Mouse (Mus musculus): ENCODE measurements around the gene Parp3. TPM values are rescaled to one million over a fixed set of nuclear protein-coding genes. Genes with fewer than 3 reads are reported as not detected.

Parp3 gene
- 4.7 TPM for polyA plus RNA-seq (2014; fragmentation: Illumina TruSeq; extraction: RNeasy Lipid Tissue Mini Kit (QIAGEN cat#74804))

DNA sequence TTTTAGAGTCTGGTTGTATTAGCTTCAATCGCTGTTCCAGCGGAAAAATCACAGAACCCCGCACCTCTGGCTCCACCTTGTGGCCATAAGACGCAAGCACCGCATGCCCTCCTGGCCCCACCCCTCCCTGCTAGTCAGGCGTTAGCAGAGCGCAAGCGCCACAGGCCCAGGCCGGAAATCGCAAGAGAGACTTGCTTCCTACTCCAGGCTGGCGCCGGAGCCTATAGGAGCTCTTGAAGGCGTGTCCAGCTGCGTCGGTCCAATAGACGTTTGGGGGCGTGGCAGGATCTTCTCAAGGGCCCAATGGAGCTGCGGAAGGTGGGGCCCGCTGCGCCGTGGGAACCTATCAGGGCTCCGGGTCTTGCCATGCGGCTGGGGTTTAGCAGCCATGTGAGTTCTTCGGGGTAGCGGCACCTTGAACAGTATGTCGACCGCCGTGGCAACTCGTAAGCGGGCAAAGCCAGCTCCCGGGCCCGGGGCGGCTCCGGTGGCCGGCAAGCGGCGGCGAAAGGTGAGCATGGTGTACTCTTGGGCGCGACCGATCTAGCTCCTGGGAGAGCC lies at the start of gene Parp3:
Gene Parp3 (minus strand): TSS at position 26 of the 561 bp plus-strand sequence.

DNA sequence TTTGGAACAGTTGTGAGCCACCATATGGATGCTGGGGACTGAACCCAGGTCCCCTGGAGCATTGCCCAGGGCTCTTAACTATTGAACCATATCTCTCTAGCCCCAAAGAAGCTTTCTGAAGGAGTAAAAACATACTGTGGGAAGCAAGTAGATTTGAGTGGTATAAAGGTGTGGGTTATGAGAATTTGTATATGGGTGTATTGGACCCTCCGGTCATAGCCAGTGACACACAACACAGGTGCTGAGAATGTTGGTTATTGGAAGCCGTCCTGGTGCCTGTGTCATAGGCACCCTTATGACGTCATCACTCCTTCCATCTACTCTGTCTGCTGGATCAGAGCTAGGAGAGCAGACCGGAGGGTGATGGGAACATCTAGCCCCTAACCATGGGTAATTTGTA lies 37.5 kb upstream of the Parp3 start, which contains the start of gene Iqcf5:
Gene Iqcf5 (plus strand): TSS at position 301 of the 400 bp plus-strand sequence.

DNA sequence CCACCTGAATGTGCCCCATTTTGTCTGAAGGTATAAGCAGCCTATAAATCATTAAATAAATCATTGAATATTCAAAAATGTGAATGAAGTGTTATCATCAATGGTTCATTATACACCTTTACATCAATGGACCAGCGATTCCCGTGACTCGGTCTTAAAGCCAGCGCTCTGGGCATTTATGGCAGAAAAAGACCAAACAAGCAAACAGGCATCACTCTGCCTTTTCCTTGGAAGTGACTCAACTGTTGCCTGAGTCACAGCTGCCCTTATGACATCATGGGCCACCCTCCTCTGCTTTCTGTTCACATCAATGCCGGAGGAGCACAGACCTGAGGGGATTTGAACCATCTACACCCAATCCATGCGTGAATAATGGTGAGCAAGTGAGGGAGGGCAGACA lies 22.9 kb upstream of the Parp3 start, which contains the start of gene Iqcf1:
Gene Iqcf1 (plus strand): TSS at position 301 of the 400 bp plus-strand sequence.

DNA sequence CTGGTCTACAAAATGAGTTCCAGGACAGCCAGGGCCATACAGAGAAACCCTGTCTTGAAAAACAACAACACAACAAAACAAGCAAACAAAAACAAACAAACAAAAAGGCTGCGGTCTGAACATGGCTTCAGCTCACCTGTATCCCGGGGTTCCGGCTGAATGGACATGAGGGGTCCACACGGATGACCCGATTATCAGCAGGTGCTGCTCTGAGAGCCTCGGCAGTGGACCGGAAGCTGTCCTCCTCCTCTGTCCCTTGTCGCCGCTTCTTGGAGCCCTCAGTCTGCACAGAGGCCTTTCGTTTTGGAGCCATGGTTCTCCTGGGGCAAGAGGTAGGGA lies 1.1 kb downstream of the Parp3 start, which contains the start of gene Rrp9:
Gene Rrp9 (plus strand): TSS at position 301 of the 339 bp plus-strand sequence.

DNA sequence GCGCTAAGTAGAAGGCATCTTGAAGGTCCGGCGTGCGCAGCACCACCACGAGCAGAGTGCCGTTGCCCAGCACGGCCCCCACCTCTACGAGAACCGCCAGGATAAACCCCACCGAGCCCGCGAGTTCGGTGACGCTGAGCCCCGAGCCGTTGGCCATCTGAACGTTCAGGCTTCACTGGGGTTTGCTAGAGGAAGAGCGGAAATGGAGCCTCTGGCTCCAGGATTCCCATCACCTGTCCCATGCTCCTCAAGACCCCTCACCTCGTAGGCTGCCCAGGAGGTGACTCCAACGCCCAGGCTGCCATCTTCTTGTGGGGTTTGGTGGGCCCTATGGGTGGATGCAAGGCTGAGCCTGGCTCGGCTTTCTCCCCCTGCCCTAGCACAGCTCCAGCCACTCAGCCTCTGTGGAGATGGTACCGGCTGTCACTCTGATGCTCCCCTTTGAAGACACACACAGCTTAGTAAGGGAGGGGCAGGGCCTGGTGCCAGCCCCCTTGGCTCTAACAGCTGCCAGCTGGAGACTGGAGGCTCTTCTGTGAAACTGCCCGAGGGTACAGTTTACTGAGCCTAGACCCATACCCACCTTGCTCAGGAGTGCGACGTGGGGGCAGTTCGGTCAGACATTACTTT lies 11.1 kb downstream of the Parp3 start, which contains the start of gene Gpr62:
Gene Gpr62 (minus strand): TSS at position 368 of the 630 bp plus-strand sequence.

DNA sequence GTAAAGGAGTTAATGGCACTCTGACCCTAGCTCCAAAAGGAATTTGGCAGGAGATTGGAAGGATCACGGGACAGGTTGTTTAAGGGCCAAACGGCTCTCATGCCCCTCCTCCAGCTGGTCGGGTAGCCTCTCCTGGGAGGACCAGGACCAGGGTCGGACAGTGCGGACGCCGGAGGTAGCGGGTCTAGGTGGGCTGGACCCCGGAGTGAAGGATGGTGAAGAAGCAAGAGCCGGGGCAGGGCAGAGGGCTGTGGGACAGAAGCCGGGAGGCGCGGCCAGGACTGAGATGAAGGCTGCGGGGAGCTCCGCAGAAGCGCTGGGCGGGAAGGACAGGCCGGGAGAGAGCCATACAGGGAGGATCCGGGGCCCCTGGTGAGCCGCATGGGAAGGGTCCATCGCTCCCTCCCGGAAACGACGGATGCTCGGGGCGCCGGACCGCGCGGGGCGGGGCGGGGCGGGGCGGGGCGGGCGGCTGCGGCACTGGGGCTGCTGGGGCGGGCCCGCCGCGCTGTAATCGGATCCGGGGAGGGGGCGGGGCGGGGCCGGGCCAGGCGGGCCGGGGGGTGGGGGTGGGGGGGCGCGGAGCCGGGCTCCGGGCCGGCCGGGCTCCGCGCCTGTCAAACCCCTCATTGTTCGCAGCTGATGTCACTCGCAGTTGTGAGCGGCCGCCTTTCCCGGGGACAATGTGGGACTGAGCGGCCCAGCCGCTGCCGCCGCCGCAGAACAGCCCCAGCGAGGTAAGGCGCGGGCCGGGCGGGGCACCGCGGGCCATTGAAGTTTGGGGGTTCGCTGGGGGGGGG lies 23.3 kb downstream of the Parp3 start, which contains the start of gene Pcbp4:
Gene Pcbp4 (plus strand): TSS at position 21 of the 800 bp plus-strand sequence.

DNA sequence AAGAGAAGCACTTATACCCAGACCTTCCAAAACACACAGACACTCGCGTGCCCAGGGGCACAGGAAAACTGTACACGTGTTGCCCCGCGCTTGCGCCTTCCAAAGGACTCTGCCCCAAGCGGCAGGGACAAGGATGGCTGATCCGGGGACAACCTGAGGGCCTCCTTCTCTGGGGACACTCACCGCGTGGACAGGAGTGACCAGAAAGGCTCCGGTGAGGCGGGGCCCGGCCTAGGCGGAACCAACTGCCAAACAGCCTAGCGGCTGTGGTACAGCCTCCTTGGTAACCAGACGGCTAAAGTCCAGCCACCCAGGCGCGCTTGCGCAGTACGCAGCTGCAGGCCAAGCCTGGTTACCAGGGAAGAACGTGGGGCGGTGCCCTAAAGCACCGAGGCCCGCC lies 29.4 kb downstream of the Parp3 start, which contains the start of the genes Abhd14b and Abhd14a:
Gene Abhd14b (plus strand): TSS at position 112 of the 400 bp plus-strand sequence.
Gene Abhd14a (minus strand): TSS at position 331 of the 400 bp plus-strand sequence.

DNA sequence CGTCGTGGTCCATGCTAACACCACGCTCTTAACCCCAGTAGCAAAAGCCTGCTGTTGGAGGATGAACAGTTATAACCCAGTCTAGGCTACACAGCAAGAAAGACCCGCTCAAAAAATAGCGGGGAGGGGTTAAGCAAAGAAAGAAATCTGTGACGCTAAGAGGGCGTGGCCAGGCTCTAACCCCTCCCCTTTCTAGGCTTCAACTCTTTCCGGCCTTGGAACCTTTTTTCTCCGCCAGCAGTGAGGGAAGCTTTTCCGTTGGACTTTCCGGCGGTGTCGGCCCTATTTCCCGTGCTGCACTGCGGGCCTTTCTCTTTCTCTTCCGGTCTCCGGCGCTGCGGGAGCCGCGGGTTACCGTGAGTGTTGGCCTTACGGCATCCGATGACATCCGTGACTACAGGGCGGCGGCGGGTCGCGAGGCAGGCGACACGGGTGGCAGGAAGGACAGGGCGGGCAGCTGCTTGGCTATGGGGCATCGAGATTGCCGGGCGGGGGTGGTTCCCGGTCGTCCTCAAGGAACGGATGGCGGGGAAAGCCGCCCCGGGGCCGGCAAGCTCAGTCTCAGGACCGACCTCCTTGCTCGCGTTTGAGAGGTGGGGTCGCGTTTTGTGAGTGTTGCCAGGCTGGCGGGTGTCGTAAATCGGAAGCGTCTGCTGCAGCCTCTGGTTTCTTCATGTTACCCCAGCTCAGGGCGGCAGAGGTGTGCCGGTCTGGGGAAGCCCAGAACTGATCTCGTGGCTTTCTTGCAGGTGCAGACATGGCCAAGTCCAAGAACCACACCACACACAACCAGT lies 47.3 kb downstream of the Parp3 start, which contains the start of gene Rpl29:
Gene Rpl29 (plus strand): TSS at position 234 of the 794 bp plus-strand sequence.

Other genes with a start within 250 kb of the Parp3 start
- gene Alas1, start 228.3 kb downstream of the Parp3 start, polyA plus RNA-seq (2014; fragmentation: Illumina TruSeq; extraction: RNeasy Lipid Tissue Mini Kit (QIAGEN cat#74804)): 30.9 TPM
- 2.0 TPM for gene Poc1a, start 195.9 kb downstream of the Parp3 start, polyA plus RNA-seq (2014; fragmentation: Illumina TruSeq; extraction: RNeasy Lipid Tissue Mini Kit (QIAGEN cat#74804))
- 23.3 TPM for gene Dusp7, start 108.3 kb downstream of the Parp3 start, polyA plus RNA-seq (2014; fragmentation: Illumina TruSeq; extraction: RNeasy Lipid Tissue Mini Kit (QIAGEN cat#74804))
- gene Rpl29, start 47.5 kb downstream of the Parp3 start, polyA plus RNA-seq (2014; fragmentation: Illumina TruSeq; extraction: RNeasy Lipid Tissue Mini Kit (QIAGEN cat#74804)): 40.9 TPM
- gene Acy1, start 38.6 kb downstream of the Parp3 start, polyA plus RNA-seq (2014; fragmentation: Illumina TruSeq; extraction: RNeasy Lipid Tissue Mini Kit (QIAGEN cat#74804)): not detected
- gene Abhd14b, start 29.5 kb downstream of the Parp3 start, polyA plus RNA-seq (2014; fragmentation: Illumina TruSeq; extraction: RNeasy Lipid Tissue Mini Kit (QIAGEN cat#74804)): 7.1 TPM
- 1.3 TPM for gene Abhd14a, start 29.3 kb downstream of the Parp3 start, polyA plus RNA-seq (2014; fragmentation: Illumina TruSeq; extraction: RNeasy Lipid Tissue Mini Kit (QIAGEN cat#74804))
- not detected for gene Pcbp4, start 23.7 kb downstream of the Parp3 start, polyA plus RNA-seq (2014; fragmentation: Illumina TruSeq; extraction: RNeasy Lipid Tissue Mini Kit (QIAGEN cat#74804))
- not detected for gene Gpr62, start 11.0 kb downstream of the Parp3 start, polyA plus RNA-seq (2014; fragmentation: Illumina TruSeq; extraction: RNeasy Lipid Tissue Mini Kit (QIAGEN cat#74804))
- not detected for gene Rrp9, start 986 bp downstream of the Parp3 start, polyA plus RNA-seq (2014; fragmentation: Illumina TruSeq; extraction: RNeasy Lipid Tissue Mini Kit (QIAGEN cat#74804))
- gene Iqcf1, start 23.0 kb upstream of the Parp3 start, polyA plus RNA-seq (2014; fragmentation: Illumina TruSeq; extraction: RNeasy Lipid Tissue Mini Kit (QIAGEN cat#74804)): not detected
- not detected for gene Iqcf5, start 37.6 kb upstream of the Parp3 start, polyA plus RNA-seq (2014; fragmentation: Illumina TruSeq; extraction: RNeasy Lipid Tissue Mini Kit (QIAGEN cat#74804))
- not detected for gene Iqcf3, start 84.7 kb upstream of the Parp3 start, polyA plus RNA-seq (2014; fragmentation: Illumina TruSeq; extraction: RNeasy Lipid Tissue Mini Kit (QIAGEN cat#74804))
- not detected for gene Iqcf4, start 94.0 kb upstream of the Parp3 start, polyA plus RNA-seq (2014; fragmentation: Illumina TruSeq; extraction: RNeasy Lipid Tissue Mini Kit (QIAGEN cat#74804))
- not detected for gene Iqcf6, start 149.6 kb upstream of the Parp3 start, polyA plus RNA-seq (2014; fragmentation: Illumina TruSeq; extraction: RNeasy Lipid Tissue Mini Kit (QIAGEN cat#74804))
- not detected for gene Grm2, start 179.1 kb upstream of the Parp3 start, polyA plus RNA-seq (2014; fragmentation: Illumina TruSeq; extraction: RNeasy Lipid Tissue Mini Kit (QIAGEN cat#74804))
- 3.9 TPM for gene Tex264, start 209.0 kb upstream of the Parp3 start, polyA plus RNA-seq (2014; fragmentation: Illumina TruSeq; extraction: RNeasy Lipid Tissue Mini Kit (QIAGEN cat#74804))

Data from ovary, adult 10 weeks (tissue).